Mouse (Mus musculus) leukemia stem cell, adult 10-12 weeks (primary cell): ENCODE data around the gene Rassf4. TPM values are rescaled to one million over a fixed set of nuclear protein-coding genes. Genes with fewer than 3 reads are reported as not detected.

ENCODE experiments used
- polyA plus RNA-seq: library from polyadenylated mRNA; stranded (reverse); fragments of >175 nt; gene quantifications from 2 replicates; pipeline ENCODE4 v1.2.3, GENCODE M21; 2012; ENCODE audit warnings: low replicate concordance

Rassf4 gene
- polyA plus RNA-seq: 9.6 and 9.7 TPM in 2 replicates

DNA sequence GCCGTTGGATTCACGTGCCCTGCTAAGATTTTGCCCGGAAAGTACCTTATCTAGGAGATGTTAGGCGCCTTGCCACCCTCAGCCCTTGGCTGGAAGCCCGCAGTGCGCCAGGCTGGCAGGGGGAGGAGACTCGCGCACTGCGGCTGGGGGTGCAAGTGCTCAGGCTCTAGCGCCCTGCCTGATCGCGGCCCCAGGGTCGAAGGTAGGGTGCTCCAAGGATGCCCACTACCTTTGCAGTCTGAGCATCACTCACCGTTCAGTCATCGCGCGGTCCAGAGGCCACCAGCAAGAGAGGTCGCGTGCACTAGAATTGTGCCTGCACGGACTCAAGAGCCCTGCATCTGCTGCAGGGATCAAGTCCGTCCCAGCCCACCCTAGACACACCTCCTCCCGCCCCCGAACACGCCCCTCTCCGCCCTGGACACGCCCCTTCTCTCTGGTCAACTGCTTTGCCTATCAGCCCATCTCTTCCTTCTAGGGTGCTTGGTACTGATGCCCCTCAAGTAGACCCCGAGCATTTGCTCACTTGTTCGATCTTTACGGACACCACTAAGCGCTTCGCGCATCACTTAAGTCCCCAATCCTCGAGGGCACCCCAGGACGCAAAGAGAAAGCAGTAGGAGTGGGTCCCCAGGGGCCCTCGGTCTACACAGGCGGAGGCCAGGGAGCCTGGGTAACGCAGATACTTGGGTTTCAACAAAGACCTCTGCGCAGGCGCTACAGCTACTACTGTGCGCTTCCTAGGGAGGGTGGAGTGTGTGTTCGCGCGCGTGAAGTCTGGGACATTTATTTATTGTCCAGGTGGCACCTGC is at the start of gene Rassf4:
TSS of gene Rassf4 (minus strand) at position 482 of the 812 bp plus-strand sequence.

DNA sequence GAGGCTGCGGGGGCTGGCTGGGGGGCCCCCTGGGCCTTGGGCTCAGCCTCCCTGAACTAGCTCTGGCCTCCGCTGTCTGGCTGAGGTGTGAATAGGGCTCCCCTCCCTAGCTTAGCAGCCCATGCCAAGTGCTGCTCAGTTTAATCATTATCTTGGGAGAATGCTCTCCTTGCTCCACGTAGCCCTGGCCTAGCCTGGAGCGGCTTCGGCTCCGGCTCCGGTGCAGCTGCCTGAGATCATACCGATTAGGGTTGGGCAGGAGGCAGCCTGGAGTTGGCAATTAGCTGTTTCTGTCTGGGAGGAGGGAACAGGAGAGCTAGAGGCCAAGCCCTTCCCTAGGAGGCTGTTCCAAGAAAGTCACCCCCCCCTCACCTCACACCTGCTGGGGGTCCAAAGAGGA is 42.9 kb upstream of the Rassf4 start, which contains the start of gene Tmem72:
TSS of gene Tmem72 (minus strand) at position 248 of the 400 bp plus-strand sequence.

DNA sequence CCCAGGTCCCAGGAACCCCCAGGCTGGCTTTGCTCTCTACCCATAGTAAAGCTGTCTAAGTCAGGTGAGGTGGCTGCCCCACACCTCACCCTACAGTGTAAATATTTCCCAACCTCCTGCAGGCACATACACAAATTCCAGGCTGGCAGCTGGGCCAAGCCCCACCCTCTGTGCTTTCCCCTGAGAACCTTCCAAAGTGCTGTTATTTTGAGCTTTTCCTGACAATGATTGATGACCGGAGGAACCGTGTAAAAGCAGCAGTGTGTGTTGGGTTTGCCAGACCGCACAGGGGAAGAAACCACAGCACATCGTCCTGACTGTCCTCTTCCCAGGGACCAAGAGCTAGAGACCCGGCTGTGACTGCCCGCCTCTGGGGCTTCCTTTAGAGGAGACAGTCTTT is 23.3 kb downstream of the Rassf4 start, which contains the start of gene Depp1:
TSS of gene Depp1 (plus strand) at position 204 of the 400 bp plus-strand sequence.

DNA sequence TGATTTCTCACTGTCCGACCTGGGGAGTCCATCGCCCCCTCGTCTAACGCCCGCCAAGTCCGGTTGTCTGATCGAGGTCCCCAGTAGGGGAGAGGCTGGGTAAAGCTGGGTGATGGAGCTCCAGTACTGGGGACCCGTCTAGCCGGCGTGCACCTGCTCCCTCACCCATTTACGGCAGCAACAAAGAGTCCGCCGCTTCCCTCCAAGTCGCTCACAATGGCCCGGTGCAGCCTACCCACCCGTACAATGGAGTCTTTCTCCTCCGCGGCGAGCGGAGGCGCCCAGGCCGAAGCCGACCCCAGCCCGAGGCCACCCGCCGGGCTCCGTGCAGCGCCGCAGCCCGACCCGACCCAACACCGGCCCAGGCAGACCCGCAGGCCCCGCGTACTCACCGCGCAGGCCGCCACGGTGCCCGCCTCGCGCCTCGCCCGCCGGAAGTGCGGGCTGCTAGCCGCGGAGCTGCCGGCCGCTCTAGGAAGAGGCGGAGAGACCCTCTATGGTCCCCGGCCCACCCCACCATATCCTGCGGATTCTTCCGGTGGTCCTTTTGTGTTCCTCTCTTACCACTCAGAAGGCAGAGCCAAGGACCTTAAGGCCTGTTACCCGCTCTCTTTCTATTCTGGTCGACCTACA is 45.1 kb downstream of the Rassf4 start, which contains the start of gene Zfp422:
TSS of gene Zfp422 (minus strand) at position 461 of the 633 bp plus-strand sequence.

DNA sequence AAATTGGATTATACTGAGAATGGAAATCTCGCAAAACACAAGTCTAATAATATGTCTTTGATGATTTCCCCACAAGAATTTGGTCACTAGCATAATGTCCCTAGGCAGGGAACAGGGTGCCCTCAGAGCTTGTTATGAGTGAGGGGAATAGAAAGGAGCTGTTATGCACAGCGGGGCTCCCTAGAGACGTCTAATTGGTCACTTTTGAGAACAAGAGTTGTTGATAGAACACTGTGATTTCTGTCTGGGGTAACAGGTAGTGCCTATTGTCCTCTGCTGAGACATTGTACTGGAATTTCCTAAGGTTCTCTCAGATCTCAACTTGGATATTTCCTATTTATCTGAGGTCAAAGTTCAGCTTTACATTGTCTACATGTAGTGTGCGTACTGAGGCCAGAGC is 89.7 kb downstream of the Rassf4 start, which contains the start of gene Olfr215:
TSS of gene Olfr215 (minus strand) at position 101 of the 400 bp plus-strand sequence.

Other genes with a start within 250 kb of the Rassf4 start
- gene Alox5, start 212.8 kb downstream of the Rassf4 start, polyA plus RNA-seq: 0.85 and 1.3 TPM in 2 replicates
- not detected in 2 replicates for gene Olfr211, start 184.9 kb downstream of the Rassf4 start, polyA plus RNA-seq
- gene Olfr212, start 167.4 kb downstream of the Rassf4 start, polyA plus RNA-seq: 0.10 TPM in 1 of 2 replicates, not detected in the other
- 0.18 TPM in 1 of 2 replicates, not detected in the other for gene Olfr213, start 135.5 kb downstream of the Rassf4 start, polyA plus RNA-seq
- gene Gm5580, start 122.8 kb downstream of the Rassf4 start, polyA plus RNA-seq: 0.13 TPM in 1 of 2 replicates, not detected in the other
- gene Olfr214, start 119.7 kb downstream of the Rassf4 start, polyA plus RNA-seq: not detected in 2 replicates
- not detected in 2 replicates for gene Olfr215, start 89.8 kb downstream of the Rassf4 start, polyA plus RNA-seq
- 1.6 and 1.9 TPM in 2 replicates for gene Zfp422, start 45.0 kb downstream of the Rassf4 start, polyA plus RNA-seq
- 0.22 TPM in 1 of 2 replicates, not detected in the other for gene Depp1, start 23.3 kb downstream of the Rassf4 start, polyA plus RNA-seq
- 0.01 and 0.02 TPM in 2 replicates for gene Tmem72, start 43.0 kb upstream of the Rassf4 start, polyA plus RNA-seq